Mouse (Mus musculus) urinary bladder, adult 18-20 months (tissue): ENCODE results near the gene Scgb2b2.

Experiments
- DNase-seq, 2 experiments: peaks; one replicate each; pipeline ENCODE4 v3.0.0; 2022; ENCODE audit warnings: low spot score in 2 of 2, mixed read lengths in 2 of 2

The Scgb2b2 gene

GRCm38 (mm10) chr7:31290208-31290607 is at the start of gene Scgb2b2:
Gene Scgb2b2, plus strand, starts transcription at chr7:31290508.
- no peak for DNase-seq

- no peak for DNase-seq
These were observed 1.4 kb downstream of the Scgb2b2 start, which contains the start of gene Scgb1b2 for GRCm38 (mm10) chr7:31291721-31292120. Gene Scgb1b2, minus strand, starts transcription at chr7:31291821.
